Mouse (Mus musculus) heart, postnatal 14 days (tissue): ENCODE data around the gene Cntrl. TPM values are rescaled to one million over a fixed set of nuclear protein-coding genes. Genes with fewer than 3 reads are reported as not detected.

Experiments
- DNase-seq, 2 experiments: peaks; one replicate each; pipeline ENCODE4 v3.0.0; 2021 to 2022
- intact Hi-C: fragments of 180-260 bp; cut with DNase I; formaldehyde crosslinking; loops from one replicate; pipeline ENCODE4 v1.15.1; 2025
- long read RNA-seq, 2 experiments: library from polyadenylated mRNA; stranded (forward); transcript quantifications; one replicate each; pipeline ENCODE4 v2.0.0; 2021
- total RNA-seq, 2 experiments: library from RNA; stranded (reverse); gene quantifications; 2 replicates each; pipeline ENCODE4 v1.2.3; 2021

The Cntrl gene
- total RNA-seq = 1 to 10 TPM; 8.7 to 9.2 TPM
- long read RNA-seq, experiment 1, partial matches to known transcripts = 2 of 8 reads
- long read RNA-seq, experiment 1, other reads (novel, unspliced or antisense) = 5 of 8 reads
- long read RNA-seq, experiment 2, partial matches to known transcripts = 2 of 5 reads
- long read RNA-seq, experiment 2, other reads (novel, unspliced or antisense) = 3 of 5 reads

DNA sequence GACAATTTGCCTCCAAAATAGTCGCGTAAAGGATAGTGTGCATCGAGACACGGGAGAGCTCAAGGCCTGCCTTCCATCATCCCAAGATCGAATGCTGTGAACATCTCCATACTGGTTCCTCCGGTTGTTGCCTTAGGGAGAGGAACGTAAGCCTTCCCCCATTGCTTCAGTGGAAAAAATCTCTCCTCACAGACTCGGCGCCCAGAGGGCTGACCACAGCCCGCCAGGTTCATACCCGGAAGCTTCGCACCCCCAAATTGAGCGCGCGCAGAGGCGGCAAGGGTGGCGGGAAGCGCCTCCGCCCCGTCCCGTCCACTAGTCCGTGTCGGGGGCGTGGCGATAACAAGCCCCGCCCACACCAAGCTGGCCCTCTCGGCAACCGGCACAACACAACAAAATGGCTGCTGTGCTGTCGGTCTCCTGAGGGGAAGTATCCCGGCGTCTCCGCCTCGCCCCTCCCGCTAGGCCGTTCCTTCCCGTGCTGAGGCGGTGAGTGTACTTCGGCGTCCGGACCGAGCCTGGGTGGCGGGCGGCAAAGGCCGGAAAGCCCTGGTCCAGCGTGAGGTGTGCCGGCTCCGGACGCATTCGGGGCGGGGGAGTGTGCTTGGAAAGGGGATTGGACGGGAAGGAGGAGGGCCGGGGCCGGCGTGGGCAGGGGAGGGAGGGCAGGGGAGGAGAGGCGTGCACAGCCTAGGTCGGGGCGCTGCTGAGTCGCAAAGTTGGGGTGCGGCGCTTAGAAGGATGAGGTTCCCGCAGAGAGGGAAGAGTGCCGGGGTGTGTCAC is at the start of gene Cntrl:
Gene Cntrl (plus strand): TSS at position 352 of the 783 bp plus-strand sequence.
- peak; percentile 97 for DNase-seq
- intact Hi-C loops = loop anchor here (2.0 to 10.0 kb wide), 4 partner anchors 65 to 425 kb away; no protein-coding TSS in a partner anchor

DNA sequence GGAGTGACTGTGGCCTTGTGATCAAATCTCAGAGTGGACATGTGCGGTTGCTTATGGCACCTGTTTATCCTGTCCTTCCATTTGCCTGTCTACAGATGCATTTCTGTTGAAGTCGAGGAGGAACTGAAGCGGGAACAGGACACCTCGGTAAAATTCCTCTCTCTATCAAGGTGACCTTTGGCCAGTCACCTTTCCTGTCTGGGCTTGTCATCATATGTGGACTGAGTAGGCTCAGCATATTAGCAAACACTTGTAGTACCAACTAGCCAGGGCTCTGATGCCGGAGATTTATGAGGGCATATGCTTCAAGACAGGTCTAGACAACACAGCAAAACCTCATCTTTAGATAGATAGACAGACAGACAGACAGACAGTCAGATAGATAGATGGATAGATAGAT is 49.0 kb upstream of the Cntrl start:
- intact Hi-C loops = no loop called here
- no peak for DNase-seq

DNA sequence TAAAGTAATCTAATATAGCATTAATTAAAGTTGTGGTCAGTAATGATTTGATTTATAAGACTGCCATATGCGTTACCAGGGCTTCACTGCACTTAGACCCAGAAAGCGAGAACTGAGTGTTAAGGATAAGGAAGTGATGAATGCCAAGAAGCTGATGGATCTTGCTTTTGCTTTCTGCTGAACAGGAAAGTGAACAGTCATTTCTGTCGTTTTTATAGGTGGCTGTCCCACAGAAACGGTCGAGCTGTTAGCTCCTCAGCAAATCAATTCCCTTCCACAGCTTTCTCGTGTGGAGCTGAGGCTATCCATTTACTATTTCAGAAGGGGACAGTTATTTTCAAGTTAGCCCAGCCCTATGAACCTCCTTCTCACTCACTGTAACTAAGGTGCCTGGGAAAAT is 48.4 kb upstream of the Cntrl start:
- intact Hi-C loops = no loop called here
- DNase-seq = no peak

DNA sequence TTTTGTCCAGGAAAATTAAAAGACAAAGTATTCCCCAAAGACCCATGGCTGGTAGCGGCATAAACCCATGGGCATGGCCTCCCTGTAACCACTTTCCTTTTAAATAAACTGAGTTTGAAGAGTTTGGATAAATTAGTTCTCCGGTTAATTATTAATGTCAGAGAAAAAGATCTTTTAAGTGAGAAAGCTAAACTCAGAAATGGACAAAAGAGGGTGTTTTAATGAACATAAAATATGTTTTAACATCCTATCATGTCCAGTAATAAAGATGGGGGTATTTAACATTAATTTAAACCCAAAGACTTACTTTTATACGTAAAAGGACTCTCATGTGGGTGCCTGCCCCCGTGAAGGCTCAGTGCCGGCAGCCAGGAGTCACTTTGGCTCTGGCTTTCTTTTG is 48.0 kb upstream of the Cntrl start, which contains the start of gene Hc:
Gene Hc (minus strand): TSS at position 101 of the 400 bp plus-strand sequence.
- intact Hi-C loops = no loop called here
- DNase-seq = no peak

DNA sequence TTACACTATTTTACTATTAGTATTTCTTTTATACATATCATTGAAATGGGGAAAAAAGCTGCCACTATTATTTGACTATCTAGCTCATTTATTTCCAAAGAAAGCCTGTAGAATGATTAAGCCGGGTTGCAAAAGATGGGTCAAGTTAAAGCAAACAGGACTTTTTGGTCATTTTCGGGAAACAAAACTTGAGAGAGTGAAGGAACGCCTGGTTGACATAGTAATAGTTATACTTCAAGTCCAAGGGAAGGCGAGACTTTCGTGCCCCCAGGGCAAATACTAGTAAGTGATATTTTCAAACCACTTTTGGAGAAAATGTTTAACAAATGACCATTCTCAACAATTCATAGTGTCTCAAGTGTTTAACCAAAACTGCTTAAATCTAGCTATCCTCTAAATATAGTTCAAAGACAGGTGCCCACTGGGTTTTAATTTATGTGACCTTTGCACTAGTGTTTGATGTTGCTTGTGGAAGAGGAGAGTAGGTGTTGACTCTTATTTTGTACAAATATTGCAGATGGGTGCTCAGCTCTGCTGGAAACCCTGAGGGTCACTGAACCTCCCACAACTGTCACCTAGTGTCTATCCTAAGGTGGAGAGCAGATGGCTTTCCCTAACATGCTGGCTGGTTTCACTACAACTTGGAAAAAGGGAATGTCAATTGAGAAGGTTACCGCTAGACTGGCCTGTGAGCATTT is 45.8 kb upstream of the Cntrl start:
- intact Hi-C loops = no loop called here
- DNase-seq = no peak

GRCm38 (mm10) chr2:35066525-35067082 is 42.7 kb upstream of the Cntrl start:
- no peak for DNase-seq
- intact Hi-C loops = no loop called here

DNA sequence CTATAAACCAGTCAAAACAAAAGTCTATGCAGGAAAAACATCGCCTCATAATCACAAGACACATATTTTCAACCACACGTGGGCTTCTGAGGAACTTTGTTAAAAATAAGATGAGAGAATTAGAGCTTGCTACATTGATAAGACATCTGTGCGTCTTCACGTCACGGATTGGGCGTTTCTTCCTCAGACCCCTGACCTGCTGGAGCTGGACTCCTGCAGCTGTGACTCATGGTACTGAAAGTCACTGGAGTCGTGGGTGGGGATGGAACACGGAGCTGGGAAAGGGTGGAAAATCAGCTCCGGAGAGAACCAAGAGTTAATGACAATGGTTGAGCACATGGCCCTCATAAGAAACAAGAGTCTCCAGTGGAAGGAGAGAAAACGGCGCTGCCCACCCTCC is 42.2 kb upstream of the Cntrl start:
- intact Hi-C loops = no loop called here
- DNase-seq = no peak

- no peak for DNase-seq
- intact Hi-C loops = no loop called here
These were observed 40.2 kb upstream of the Cntrl start for GRCm38 (mm10) chr2:35069124-35069523.

- DNase-seq = no peak
- intact Hi-C loops = no loop called here
These were observed 39.0 kb upstream of the Cntrl start for GRCm38 (mm10) chr2:35070275-35070674.

DNA sequence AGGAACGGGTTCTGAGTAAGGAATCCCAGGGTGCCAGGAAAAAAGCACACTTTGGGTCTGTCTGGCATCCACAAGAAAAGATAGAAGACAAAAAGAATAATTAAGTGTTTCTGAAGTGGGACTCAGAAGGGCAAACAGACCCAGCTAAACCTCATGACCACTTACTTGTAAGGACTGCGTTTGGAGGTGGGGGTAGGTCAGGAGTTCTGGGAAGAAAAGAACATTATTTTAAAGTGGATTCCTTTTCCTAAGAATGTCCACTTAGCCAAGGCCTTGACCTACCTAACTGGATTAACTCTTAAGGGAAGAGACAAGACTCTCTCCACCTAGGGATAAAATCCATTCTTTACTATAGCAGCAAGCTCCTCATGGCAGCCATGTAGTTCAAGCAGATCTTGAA is 36.7 kb upstream of the Cntrl start:
- intact Hi-C loops = no loop called here
- no peak for DNase-seq

DNA sequence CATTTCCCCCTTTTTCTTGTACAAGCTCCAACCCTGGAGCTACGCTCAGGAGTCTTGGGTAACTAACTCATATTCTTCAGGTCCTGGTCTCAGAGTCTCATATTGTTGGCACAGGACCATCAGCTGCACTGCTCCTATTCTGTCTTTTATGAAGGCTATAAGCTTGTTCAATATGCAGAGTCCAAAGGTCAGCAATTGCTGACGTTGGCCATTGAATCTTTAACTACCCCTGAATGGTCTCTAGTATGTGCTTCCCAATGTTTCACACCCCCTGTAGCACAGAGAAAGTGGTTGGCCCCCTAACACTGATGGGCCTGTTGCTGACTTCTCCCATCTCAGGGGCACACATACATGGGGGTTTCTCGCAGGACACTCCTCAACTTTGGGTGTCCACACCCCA is 35.0 kb upstream of the Cntrl start:
- no peak for DNase-seq
- intact Hi-C loops = no loop called here

GRCm38 (mm10) chr2:35079166-35079565 is 30.1 kb upstream of the Cntrl start:
- no peak for DNase-seq
- intact Hi-C loops = no loop called here

- no peak for DNase-seq
- intact Hi-C loops = no loop called here
These were observed 21.9 kb upstream of the Cntrl start for GRCm38 (mm10) chr2:35087418-35087817.

DNA sequence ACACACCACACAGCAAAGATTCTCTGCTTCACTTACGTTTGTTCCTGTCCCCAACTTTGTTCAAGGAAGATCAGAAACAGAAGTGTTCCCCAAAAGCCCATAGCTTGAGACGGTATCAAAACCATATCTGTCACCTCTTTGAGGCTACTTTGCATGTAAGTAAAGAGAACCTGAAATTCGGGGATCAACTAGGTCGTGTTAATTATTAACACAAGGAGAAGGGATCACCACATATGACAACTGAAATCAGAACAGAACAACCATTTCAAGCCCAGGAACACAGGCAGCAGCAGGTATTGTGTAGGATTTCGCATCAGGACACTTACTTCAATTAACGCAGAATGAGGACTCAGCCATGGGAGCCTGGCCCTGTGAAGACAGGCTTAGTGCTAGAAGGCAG is 8.8 kb upstream of the Cntrl start:
- no peak for DNase-seq
- intact Hi-C loops = loop anchor here (10.0 kb wide), 3 partner anchors 196 to 416 kb away; no protein-coding TSS in a partner anchor

DNA sequence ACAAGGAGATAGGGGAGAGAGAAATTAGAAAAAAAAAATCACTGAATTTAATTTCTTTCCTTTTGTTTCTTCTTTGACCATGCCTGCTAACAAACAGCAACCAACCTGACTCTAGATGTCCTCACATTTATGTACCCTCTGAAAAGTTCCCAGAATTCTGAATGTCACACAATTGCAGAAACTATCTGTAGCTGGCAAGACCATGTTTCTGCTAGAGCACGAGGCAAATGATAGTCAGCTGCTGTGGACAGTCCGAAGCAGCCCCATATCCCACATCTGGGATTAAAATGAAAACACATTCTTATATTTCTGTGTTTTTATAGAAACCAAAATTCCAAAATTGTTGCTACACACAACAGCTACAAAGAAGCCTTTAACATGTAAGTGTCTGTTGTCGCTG is 7.8 kb upstream of the Cntrl start, which contains the start of gene AI182371:
Gene AI182371 (minus strand): TSS at position 101 of the 400 bp plus-strand sequence.
- intact Hi-C loops = loop anchor here (10.0 kb wide), 3 partner anchors 197 to 417 kb away; no protein-coding TSS in a partner anchor
- DNase-seq = no peak

DNA sequence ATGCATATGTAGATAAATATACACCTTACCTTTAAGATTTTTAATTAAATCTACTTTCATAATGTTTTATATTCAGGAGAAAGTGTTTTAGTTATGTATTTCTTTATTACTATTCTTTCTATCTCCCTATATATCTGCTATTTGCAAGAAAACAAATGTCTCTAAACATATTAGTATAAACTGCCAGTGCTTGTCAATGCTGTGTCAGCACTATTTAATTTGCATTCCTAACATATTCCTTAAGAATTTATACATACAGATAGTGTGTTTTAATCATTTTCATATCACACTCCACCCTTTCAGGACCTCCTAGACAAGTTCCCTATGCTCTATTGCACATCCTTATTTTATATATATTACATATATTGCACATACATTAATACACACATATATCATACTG is 6.5 kb upstream of the Cntrl start:
- intact Hi-C loops = loop anchor here (10.0 kb wide), 3 partner anchors 198 to 418 kb away; no protein-coding TSS in a partner anchor
- DNase-seq = no peak

DNA sequence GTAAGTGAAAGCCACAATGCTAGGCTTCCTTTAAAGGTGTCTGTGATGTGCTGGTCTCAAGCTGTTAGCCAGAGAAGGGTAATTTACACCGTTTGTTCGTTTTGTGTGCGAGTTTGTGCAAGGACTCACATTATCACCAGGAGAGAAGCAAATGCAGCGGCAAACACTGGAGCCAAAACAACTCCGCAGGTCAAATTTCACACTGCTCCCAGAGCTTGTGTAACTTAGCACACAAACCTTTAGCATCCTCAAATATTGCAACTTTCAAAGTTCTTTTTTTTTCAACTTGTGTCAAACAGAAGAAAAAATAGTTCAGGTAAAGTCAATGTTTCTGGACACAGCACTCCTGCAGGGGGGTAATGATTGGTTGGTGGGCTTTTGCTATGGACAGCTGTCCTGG is 5.7 kb upstream of the Cntrl start:
- DNase-seq = no peak
- intact Hi-C loops = loop anchor here (10.0 kb wide), 3 partner anchors 199 to 419 kb away; no protein-coding TSS in a partner anchor

GRCm38 (mm10) chr2:35104843-35105242 is 4.4 kb upstream of the Cntrl start:
- no peak for DNase-seq
- intact Hi-C loops = loop anchor here (10.0 kb wide), 3 partner anchors 200 to 420 kb away; no protein-coding TSS in a partner anchor

- peak in 1 of 2 experiments; percentile 39 for DNase-seq
- intact Hi-C loops = loop anchor here (2.0 to 10.0 kb wide), 4 partner anchors 63 to 423 kb away; no protein-coding TSS in a partner anchor
These were observed 1.2 kb upstream of the Cntrl start for GRCm38 (mm10) chr2:35107984-35108635.

GRCm38 (mm10) chr2:35108712-35109111 is 580 bp upstream of the Cntrl start:
- intact Hi-C loops = loop anchor here (2.0 to 10.0 kb wide), 4 partner anchors 64 to 424 kb away; no protein-coding TSS in a partner anchor
- DNase-seq = peak; percentile 5 to 37
